Mouse (Mus musculus): ENCODE results near the gene Dnajc16. TPM values are rescaled to one million over a fixed set of nuclear protein-coding genes. Genes with fewer than 3 reads are reported as not detected.

The Dnajc16 gene
- polyA plus RNA-seq, 1 experiment from 2014 or later: 4.2 TPM

DNA sequence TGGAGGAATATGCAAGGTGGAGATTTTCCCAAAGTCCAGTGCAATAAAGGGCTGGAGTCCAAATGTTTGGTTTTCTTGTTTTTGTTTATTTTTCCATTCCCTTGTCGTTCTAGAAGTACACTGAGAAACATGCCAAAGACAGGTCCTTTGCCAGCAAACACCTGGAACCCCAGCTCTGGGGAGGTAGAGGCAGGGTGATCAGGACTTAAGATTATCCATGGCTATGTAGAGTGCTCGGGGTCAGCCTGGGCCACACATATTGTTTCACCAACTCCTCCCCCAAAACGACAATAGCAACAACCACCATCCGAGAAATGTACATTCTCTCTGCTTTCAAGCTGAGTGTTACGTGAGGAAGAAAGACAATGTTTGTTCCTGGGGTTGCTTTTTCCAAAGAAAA is 35.3 kb upstream of the Dnajc16 start, which contains the start of gene Cela2a:
Gene Cela2a (minus strand): TSS at position 101 of the 400 bp plus-strand sequence.
- no peak within 1 kb of the TSS for H3K27ac ChIP-seq (ENCODE audit: low read depth)
- H3K4me1 ChIP-seq (ENCODE audit: insufficient read depth): no peaks in the 10 kb centered on the region
- no peak for ATAC-seq (ENCODE audit: insufficient read depth)
- H3K9me3 ChIP-seq (ENCODE audit: low read depth, low read length): no peaks in the 10 kb centered on the region
- H3K36me3 ChIP-seq (ENCODE audit: insufficient read depth): no peaks in the 10 kb centered on the region
- H3K4me3 ChIP-seq (ENCODE audit: low read depth, low read length): no peak within 1 kb of the TSS
- TF ChIP-seq CTCF (IDR thresholded peaks at IDR 0.05; ENCODE audit: low read depth): no peak
- DNase-seq: no peak
- H3K27me3 ChIP-seq (ENCODE audit: insufficient read depth, low read length): no peaks in the 10 kb centered on the region
- no peak within 1 kb of the TSS for H3K4me2 ChIP-seq
- 42% methylated on average over 5 of the region's 5 CpGs for WGBS
- H3K9ac ChIP-seq: no peak within 1 kb of the TSS

DNA sequence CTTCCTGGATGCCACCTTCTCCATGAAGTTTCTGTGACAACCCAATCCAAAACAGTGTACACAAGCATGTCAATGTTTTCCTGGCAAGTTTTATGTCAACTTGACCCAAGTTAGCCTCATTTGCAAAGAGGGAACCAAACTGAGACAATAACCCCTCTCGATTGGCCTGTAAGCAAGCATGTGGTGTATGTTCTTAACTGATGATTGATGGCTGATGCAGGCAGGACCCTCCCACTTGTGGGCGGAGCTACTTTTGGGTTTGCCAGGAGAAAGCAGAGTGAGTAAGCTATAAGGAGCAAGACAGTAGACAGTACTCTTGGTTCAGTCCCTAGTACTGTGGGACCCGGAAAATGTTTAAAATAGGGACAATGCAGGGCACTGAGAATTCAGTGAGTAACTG is 32.2 kb upstream of the Dnajc16 start:
- no peak overlapping the region for H3K9ac ChIP-seq
- ATAC-seq (ENCODE audit: insufficient read depth) (no peak), DNase-seq (peak; percentile 23)
- no peaks in the 10 kb centered on the region for H3K27me3 ChIP-seq (ENCODE audit: insufficient read depth, low read length)
- no peaks in the 10 kb centered on the region for H3K4me1 ChIP-seq (ENCODE audit: insufficient read depth)
- H3K9me3 ChIP-seq (ENCODE audit: low read depth, low read length): no peaks in the 10 kb centered on the region
- no peak for TF ChIP-seq CTCF (IDR thresholded peaks at IDR 0.05; ENCODE audit: low read depth)
- H3K4me3 ChIP-seq (ENCODE audit: low read depth, low read length): no peak overlapping the region
- no peak overlapping the region for H3K4me2 ChIP-seq
- H3K36me3 ChIP-seq (ENCODE audit: insufficient read depth): no peaks in the 10 kb centered on the region
- no peak overlapping the region for H3K27ac ChIP-seq (ENCODE audit: low read depth)
- WGBS: 44% methylated on average over 3 of the region's 3 CpGs

DNA sequence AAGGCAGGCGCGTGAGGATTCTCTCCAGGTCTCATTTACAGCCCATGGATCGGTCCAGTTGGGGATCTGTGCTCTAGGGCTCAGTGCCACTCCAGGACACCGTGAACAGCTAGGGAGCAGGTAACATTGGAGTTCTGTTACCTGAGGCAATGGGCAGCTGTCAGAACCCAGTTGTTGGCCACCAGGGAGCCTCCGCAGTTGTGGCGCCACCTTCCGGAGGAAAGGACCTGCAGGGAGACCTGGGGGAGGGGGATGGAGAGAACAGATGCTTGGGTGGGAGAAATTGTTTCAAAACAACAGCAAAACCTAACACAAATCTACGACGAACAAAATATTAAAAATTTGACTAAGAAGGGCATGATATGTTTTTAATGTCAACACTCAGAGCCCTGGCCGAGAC is 31.4 kb upstream of the Dnajc16 start:
- no peak overlapping the region for H3K4me2 ChIP-seq
- no peak overlapping the region for H3K9ac ChIP-seq
- H3K36me3 ChIP-seq (ENCODE audit: insufficient read depth): no peaks in the 10 kb centered on the region
- WGBS: 73% methylated on average over 10 of the region's 10 CpGs
- H3K27me3 ChIP-seq (ENCODE audit: insufficient read depth, low read length): no peaks in the 10 kb centered on the region
- TF ChIP-seq CTCF (IDR thresholded peaks at IDR 0.05; ENCODE audit: low read depth): peak; percentile 39; the same call in 1 of the 2 replicates
- no peak overlapping the region for H3K27ac ChIP-seq (ENCODE audit: low read depth)
- ATAC-seq (ENCODE audit: insufficient read depth): no peak
- no peak for DNase-seq
- H3K9me3 ChIP-seq (ENCODE audit: low read depth, low read length): no peaks in the 10 kb centered on the region
- no peak overlapping the region for H3K4me3 ChIP-seq (ENCODE audit: low read depth, low read length)
- no peaks in the 10 kb centered on the region for H3K4me1 ChIP-seq (ENCODE audit: insufficient read depth)

DNA sequence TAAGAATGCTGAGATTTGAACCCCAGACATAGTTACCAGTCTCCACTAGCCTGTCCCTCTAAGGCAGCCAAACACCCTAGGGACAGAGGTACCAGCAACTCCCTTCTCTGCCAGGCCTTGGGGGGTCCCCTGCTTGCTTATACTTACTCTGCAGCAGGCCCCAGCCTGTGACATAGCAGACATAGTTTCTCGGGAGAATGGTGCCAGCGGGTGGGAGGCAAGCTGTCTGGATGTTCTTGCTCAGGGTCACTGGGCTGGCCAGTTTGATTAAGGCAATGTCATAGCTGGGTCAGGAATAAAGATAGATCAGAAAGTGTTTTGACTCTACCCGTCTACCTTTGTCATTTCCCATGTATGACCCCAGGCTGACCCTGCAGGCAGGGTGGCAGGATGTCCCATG is 30.4 kb upstream of the Dnajc16 start:
- no peak for TF ChIP-seq CTCF (IDR thresholded peaks at IDR 0.05; ENCODE audit: low read depth)
- WGBS: 56% methylated on average over 3 of the region's 3 CpGs
- H3K9ac ChIP-seq: no peak overlapping the region
- H3K9me3 ChIP-seq (ENCODE audit: low read depth, low read length): no peaks in the 10 kb centered on the region
- ATAC-seq (ENCODE audit: insufficient read depth) (no peak), DNase-seq (no peak)
- no peaks in the 10 kb centered on the region for H3K27me3 ChIP-seq (ENCODE audit: insufficient read depth, low read length)
- H3K27ac ChIP-seq (ENCODE audit: low read depth): no peak overlapping the region
- no peak overlapping the region for H3K4me3 ChIP-seq (ENCODE audit: low read depth, low read length)
- H3K36me3 ChIP-seq (ENCODE audit: insufficient read depth): no peaks in the 10 kb centered on the region
- H3K4me1 ChIP-seq (ENCODE audit: insufficient read depth): no peaks in the 10 kb centered on the region
- H3K4me2 ChIP-seq: no peak overlapping the region

DNA sequence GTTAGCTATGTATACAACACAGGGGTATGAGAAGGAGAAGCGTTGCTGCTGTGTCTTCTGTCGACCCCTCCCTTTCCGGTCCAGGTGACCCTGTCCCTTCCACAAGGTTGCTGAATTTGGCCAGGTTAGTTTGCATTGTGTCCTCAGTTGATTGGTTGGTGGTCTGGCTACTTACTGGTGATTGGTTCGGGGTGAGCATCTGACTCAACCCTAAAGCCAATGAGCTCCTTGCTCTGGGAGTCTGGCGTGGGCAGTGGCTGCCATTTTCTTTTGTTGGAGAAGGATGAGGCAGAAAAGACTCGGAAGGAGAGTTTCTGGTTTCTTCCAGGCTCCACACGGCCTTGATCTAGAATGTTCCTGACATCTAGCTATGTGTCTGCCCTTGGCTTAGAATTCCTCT is 28.6 kb upstream of the Dnajc16 start:
- peaks cover 12% of the 10 kb centered on the region; the same call in 1 of the 2 replicates for H3K36me3 ChIP-seq (ENCODE audit: insufficient read depth)
- 89% methylated on average over 7 of the region's 7 CpGs for WGBS
- DNase-seq (no peak), ATAC-seq (ENCODE audit: insufficient read depth) (no peak)
- no peak for TF ChIP-seq CTCF (IDR thresholded peaks at IDR 0.05; ENCODE audit: low read depth)
- no peak overlapping the region for H3K27ac ChIP-seq (ENCODE audit: low read depth)
- no peak overlapping the region for H3K4me2 ChIP-seq
- H3K9me3 ChIP-seq (ENCODE audit: low read depth, low read length): no peaks in the 10 kb centered on the region
- H3K9ac ChIP-seq: no peak overlapping the region
- H3K4me1 ChIP-seq (ENCODE audit: insufficient read depth): no peaks in the 10 kb centered on the region
- no peak overlapping the region for H3K4me3 ChIP-seq (ENCODE audit: low read depth, low read length)
- no peaks in the 10 kb centered on the region for H3K27me3 ChIP-seq (ENCODE audit: insufficient read depth, low read length)

DNA sequence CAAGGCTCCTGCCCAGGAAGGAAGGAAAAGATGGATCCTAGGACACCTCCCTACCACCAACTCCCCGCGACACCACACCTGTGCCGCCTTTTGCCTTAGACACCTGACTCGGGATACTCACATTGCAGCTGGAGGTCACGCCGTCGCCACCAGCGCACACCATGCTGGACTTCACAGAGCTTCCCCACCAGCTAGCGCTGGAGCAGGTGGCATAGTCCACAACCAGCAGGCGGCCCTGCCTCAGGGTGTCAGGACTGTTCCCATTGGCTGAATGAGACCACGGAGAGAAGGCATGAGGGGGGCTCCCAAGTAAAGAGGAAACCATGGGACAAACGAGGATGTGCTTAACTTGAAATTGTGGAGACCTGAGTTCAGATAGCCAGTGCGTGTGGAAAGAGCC is 28.1 kb upstream of the Dnajc16 start:
- H3K9ac ChIP-seq: no peak overlapping the region
- DNase-seq (no peak), ATAC-seq (ENCODE audit: insufficient read depth) (no peak)
- 80% methylated on average over 13 of the region's 13 CpGs for WGBS
- no peak overlapping the region for H3K4me3 ChIP-seq (ENCODE audit: low read depth, low read length)
- TF ChIP-seq CTCF (IDR thresholded peaks at IDR 0.05; ENCODE audit: low read depth): no peak
- H3K27ac ChIP-seq (ENCODE audit: low read depth): no peak overlapping the region
- H3K27me3 ChIP-seq (ENCODE audit: insufficient read depth, low read length): no peaks in the 10 kb centered on the region
- peaks cover 15% of the 10 kb centered on the region; the same call in 1 of the 2 replicates for H3K36me3 ChIP-seq (ENCODE audit: insufficient read depth)
- no peak overlapping the region for H3K4me2 ChIP-seq
- no peaks in the 10 kb centered on the region for H3K4me1 ChIP-seq (ENCODE audit: insufficient read depth)
- H3K9me3 ChIP-seq (ENCODE audit: low read depth, low read length): no peaks in the 10 kb centered on the region

DNA sequence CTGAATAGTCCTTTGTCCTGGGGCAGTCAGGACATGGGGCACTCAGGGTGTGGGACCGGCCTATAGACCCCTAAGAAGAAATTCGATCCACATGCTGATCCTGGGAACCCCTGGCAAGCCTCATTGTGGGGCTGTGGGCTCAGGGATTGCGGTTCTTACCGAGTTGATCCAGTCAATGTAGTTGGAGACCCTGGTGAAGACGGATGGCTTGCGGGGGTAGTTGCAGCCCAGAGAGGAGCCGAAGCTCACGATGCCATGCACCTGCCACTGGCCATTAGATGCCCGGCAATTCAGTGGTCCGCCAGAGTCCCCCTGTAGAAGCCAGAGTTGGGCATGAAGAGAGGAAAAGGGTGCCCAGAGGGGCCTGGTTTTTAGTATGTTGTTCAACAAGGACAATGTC is 27.0 kb upstream of the Dnajc16 start:
- 76% methylated on average over 10 of the region's 10 CpGs for WGBS
- TF ChIP-seq CTCF (IDR thresholded peaks at IDR 0.05; ENCODE audit: low read depth): no peak
- no peak for ATAC-seq (ENCODE audit: insufficient read depth)

More for the DNA sequence above, 27.0 kb upstream of the Dnajc16 start:
- peaks cover 26% of the 10 kb centered on the region; the same call in 1 of the 2 replicates for H3K36me3 ChIP-seq (ENCODE audit: insufficient read depth)
- H3K9ac ChIP-seq: no peak overlapping the region
- no peaks in the 10 kb centered on the region for H3K4me1 ChIP-seq (ENCODE audit: insufficient read depth)
- H3K27me3 ChIP-seq (ENCODE audit: insufficient read depth, low read length): no peaks in the 10 kb centered on the region
- H3K4me2 ChIP-seq: no peak overlapping the region
- no peak overlapping the region for H3K27ac ChIP-seq (ENCODE audit: low read depth)
- DNase-seq: no peak
- no peak overlapping the region for H3K4me3 ChIP-seq (ENCODE audit: low read depth, low read length)
- H3K9me3 ChIP-seq (ENCODE audit: low read depth, low read length): no peaks in the 10 kb centered on the region
